Mouse (Mus musculus) lung, postnatal 25 days (tissue): ENCODE results near the gene Wasl.
A peak's percentile ranks its signal among the peaks of the same experiment; 100 is the strongest.

Experiments used
- DNase-seq: peaks from one replicate; pipeline ENCODE4 v3.0.0; 2022; ENCODE audit warnings: low spot score

Gene Wasl

GRCm38 (mm10) chr6:24604289-24604688 lies 60.5 kb downstream of the Wasl start:
- no peak for DNase-seq

GRCm38 (mm10) chr6:24602993-24603392 lies 61.8 kb downstream of the Wasl start:
- DNase-seq, result no peak

- DNase-seq, result no peak
These were observed 62.5 kb downstream of the Wasl start for GRCm38 (mm10) chr6:24602351-24602750.

DNA sequence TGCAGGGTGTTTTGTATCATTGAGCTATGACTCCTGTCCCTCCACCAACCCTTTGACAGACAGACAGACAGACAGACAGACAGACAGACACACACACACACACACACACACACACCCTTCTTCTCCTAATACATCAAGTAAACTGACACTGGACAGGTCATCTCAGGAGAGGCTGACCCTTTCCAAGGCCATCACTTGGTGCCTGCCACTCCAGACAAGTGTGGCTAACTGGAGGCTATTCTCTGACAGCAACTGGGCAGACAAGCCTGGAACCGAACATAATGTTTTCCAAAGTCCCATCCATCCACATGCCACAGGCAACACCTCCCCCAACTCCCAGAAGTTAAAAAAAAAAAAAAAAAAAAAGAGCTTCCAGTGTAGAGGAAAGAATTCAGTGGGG lies 63.1 kb downstream of the Wasl start:
- DNase-seq, result no peak

- no peak for DNase-seq
These were observed 64.1 kb downstream of the Wasl start for GRCm38 (mm10) chr6:24600726-24601125.

DNA sequence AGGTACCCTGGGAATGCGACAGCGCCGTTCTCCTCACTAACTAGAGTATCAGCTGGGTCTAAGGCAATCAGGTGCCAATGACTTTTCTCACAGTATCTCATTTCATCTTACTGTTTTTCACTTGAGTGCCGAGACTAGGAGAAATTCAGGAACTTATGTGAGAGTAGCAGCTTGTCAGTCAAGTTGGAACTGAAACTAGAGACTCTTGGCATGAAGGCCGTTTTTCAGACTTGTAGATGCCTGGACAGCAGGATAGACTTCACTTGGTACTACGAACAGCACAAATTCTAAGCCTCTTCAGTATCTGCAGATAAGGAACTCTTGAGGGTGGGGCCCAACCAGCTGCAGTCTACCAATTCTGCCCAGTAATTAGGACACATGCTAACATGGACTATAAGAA lies 64.7 kb downstream of the Wasl start:
- no peak for DNase-seq

DNA sequence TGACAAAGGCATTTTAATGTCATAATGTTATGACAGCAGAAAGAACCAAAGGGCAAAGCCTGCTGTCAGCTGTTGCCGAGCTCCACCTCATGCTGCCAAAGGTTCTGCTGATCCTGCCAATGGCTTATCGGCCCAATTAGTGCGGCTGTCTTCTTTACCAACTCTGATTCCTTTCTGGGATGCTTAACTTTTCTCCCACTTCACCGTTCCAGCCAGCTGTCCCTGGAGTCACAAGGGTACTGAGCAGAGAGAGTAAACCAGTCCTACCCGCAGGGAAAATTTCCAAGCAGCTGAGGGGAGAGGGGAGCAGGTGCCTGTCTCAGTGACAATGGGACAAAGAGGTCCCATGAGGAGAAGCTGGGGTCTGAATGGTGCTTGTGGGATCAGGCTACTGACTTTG lies 65.2 kb downstream of the Wasl start:
- no peak for DNase-seq

- no peak for DNase-seq
These were observed 65.6 kb downstream of the Wasl start for GRCm38 (mm10) chr6:24599179-24599578.

GRCm38 (mm10) chr6:24597500-24597899 lies 67.3 kb downstream of the Wasl start, which contains the start of gene Lmod2:
Gene Lmod2 (plus strand): TSS chr6:24597762.
- no peak for DNase-seq

- peak; percentile 25 for DNase-seq
These were observed 73.1 kb downstream of the Wasl start for GRCm38 (mm10) chr6:24591525-24592218.

GRCm38 (mm10) chr6:24590282-24590681 lies 74.5 kb downstream of the Wasl start:
- no peak for DNase-seq

DNA sequence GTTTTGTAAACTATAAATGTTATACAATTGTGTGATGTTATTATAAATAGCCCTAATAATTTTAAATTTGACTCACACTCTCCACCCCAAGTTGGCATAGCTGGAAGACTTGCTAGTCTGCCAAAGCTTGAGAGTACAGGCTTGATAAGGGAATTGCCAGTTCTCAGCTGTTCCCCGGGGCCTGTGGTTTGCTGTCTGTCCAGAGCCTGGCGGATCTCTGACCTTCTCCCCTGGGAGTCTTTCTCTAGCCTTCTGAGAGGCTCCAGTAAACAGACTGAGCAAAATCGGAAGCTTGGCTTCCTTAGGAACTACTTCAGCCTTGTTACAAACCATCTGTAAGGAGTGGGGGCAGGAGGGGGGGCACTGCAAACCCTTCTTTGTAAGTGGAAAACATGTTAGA lies 77.9 kb downstream of the Wasl start:
- DNase-seq, result peak; percentile 66

DNA sequence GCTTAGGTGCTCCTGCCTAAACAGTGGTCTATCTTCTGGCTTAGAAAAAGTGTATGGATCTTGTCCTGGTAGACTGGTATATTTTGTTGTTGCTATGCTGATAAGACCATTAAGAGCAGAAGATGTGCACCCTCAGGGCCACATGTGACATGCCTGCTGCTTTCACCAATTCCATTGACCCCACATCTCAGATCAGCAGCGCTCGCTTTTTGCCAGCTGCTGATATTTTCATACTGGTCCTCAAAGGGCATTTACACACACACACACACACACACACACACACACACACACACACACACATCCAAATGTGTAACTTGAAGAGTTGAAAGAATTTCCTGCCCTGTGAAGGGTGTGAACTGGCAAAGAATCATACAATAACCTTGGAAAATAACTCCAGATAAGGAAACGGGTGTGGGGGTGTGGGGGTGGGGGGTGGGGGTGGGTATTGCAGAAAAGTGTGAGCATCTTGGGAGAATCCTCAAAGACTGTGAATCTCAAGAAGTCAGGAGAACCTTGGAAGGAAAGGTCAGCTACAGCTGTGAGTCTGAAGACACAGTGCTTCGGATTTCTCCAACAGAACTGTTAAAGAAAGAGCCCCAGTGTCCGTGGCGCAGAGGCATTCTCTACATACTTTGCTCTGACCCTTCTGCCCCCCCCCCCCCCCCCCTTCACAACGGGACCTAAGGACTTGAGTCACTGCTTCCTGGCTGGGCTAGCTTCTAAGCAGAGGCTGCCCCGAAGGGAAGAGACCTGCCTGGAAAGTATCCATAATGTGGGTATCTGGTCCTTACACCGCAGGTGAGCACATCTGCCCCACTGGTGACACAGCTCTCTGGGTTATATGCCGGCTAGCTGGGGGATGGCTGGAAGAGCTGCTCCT lies 79.1 kb downstream of the Wasl start:
- DNase-seq, result no peak

- DNase-seq, result no peak
These were observed 81.4 kb downstream of the Wasl start for GRCm38 (mm10) chr6:24583456-24583855.

- DNase-seq, result no peak
These were observed 91.5 kb downstream of the Wasl start for GRCm38 (mm10) chr6:24573319-24573718.

DNA sequence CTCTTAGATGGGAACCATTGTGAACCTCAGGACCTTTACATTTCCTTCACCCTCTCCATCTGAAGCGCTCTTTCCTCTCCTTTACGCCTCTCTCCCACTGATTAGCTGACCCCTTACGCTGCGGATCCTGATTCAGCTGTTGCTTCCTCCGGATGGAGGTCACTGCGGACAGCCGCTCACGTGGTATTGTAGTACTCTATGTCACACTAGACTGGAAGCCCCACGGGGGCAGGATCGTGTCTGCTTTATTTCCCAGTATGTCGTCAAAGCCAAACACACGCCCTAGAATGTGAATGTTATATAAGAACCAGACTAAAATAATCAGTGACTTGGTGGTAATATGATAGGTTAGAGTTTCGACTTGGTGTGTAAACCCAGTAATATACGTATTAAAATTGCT lies 92.4 kb downstream of the Wasl start:
- no peak for DNase-seq

- DNase-seq, result peak; percentile 19
These were observed 93.7 kb downstream of the Wasl start for GRCm38 (mm10) chr6:24571126-24571525.

- DNase-seq, result no peak
These were observed 94.5 kb downstream of the Wasl start for GRCm38 (mm10) chr6:24570278-24570677.

- no peak for DNase-seq
These were observed 95.1 kb downstream of the Wasl start for GRCm38 (mm10) chr6:24569711-24570110.

GRCm38 (mm10) chr6:24568963-24569362 lies 95.8 kb downstream of the Wasl start:
- no peak for DNase-seq

DNA sequence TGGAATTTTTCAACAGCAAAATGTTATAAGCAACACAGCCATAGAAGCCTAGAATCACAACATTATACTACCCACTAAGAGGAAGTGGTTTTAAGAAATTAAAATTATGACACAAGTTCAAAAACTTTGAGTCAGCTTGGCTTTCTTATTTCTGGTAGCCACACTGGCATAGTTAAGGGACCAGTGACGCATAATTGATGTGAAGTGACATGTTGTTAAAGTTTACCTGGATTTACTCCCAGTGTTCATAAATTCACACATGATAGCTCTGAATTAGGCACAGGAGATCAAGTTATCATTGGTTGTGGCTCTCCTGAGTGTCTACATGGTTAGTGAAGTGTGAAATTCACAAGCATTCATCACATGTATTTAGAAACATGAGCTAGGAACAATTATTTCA lies 99.9 kb downstream of the Wasl start:
- no peak for DNase-seq

GRCm38 (mm10) chr6:24564081-24564480 lies 100.7 kb downstream of the Wasl start:
- DNase-seq, result no peak
